Mouse (Mus musculus) gastrocnemius, adult 18-20 months (tissue): Measurements from ENCODE around the gene Mep1a. TPM values are rescaled to one million over a fixed set of nuclear protein-coding genes. Genes with fewer than 3 reads are reported as not detected.
"Not testable (repeated sequence)": the region's sequence is repeated elsewhere in the genome, so short reads cannot be mapped to it uniquely, and the experiment has no call there.

Experiments used
- DNase-seq: peaks from one replicate; pipeline ENCODE4 v3.0.0; 2021; ENCODE audit warnings: low spot score
- long read RNA-seq, 2 experiments: library from polyadenylated mRNA; stranded (forward); transcript quantifications; one replicate each; pipeline ENCODE4 v2.0.0; 2021
- total RNA-seq, 2 experiments: library from RNA; stranded (reverse); gene quantifications; 2 replicates each; pipeline ENCODE4 v1.2.3; 2021

The Mep1a gene
- total RNA-seq = under 1 TPM in 1 of 2 experiments, not detected in 1; 0.18 TPM
- long read RNA-seq, experiment 1 = 0 reads
- long read RNA-seq, experiment 2 = 0 reads

- DNase-seq = no peak
These were observed at the start of gene Mep1a for GRCm38 (mm10) chr17:43502592-43502991. Mep1a (minus strand) TSS chr17:43502812.

- DNase-seq = no peak
These were observed 48.6 kb upstream of the Mep1a start for GRCm38 (mm10) chr17:43551122-43551630.

GRCm38 (mm10) chr17:43544040-43544439 lies 41.4 kb upstream of the Mep1a start:
- no peak for DNase-seq

GRCm38 (mm10) chr17:43543539-43543938 lies 40.9 kb upstream of the Mep1a start, which contains the start of gene Ankrd66:
Ankrd66 (minus strand) TSS chr17:43543639.
- DNase-seq = no peak

- no peak for DNase-seq
These were observed 36.2 kb upstream of the Mep1a start for GRCm38 (mm10) chr17:43538767-43539166.

- DNase-seq = not testable (repeated sequence)
These were observed 34.2 kb upstream of the Mep1a start for GRCm38 (mm10) chr17:43536841-43537240.

GRCm38 (mm10) chr17:43534362-43535222 lies 32.0 kb upstream of the Mep1a start:
- DNase-seq = peak; percentile 22

GRCm38 (mm10) chr17:43531192-43531591 lies 28.6 kb upstream of the Mep1a start:
- DNase-seq = no peak

GRCm38 (mm10) chr17:43530507-43530906 lies 27.9 kb upstream of the Mep1a start:
- DNase-seq = no peak

- no peak for DNase-seq
These were observed 17.6 kb upstream of the Mep1a start for GRCm38 (mm10) chr17:43520166-43520565.

- peak; percentile 53 for DNase-seq
These were observed 16.2 kb upstream of the Mep1a start for GRCm38 (mm10) chr17:43518644-43519409.

GRCm38 (mm10) chr17:43510782-43511181 lies 8.2 kb upstream of the Mep1a start:
- DNase-seq = no peak

- DNase-seq = no peak
These were observed 2.0 kb upstream of the Mep1a start for GRCm38 (mm10) chr17:43504594-43504934.

GRCm38 (mm10) chr17:43503861-43504593 lies 1.4 kb upstream of the Mep1a start:
- DNase-seq = no peak

- DNase-seq = no peak
These were observed 981 bp downstream of the Mep1a start for GRCm38 (mm10) chr17:43501631-43502030.

GRCm38 (mm10) chr17:43501223-43501622 lies 1.4 kb downstream of the Mep1a start:
- no peak for DNase-seq

- no peak for DNase-seq
These were observed 2.1 kb downstream of the Mep1a start for GRCm38 (mm10) chr17:43500513-43500912.

GRCm38 (mm10) chr17:43497521-43497920 lies 5.1 kb downstream of the Mep1a start:
- no peak for DNase-seq

GRCm38 (mm10) chr17:43495502-43495901 lies 7.1 kb downstream of the Mep1a start:
- DNase-seq = no peak

GRCm38 (mm10) chr17:43490371-43490770 lies 12.2 kb downstream of the Mep1a start:
- DNase-seq = not testable (repeated sequence)

- DNase-seq = no peak
These were observed 14.0 kb downstream of the Mep1a start for GRCm38 (mm10) chr17:43488439-43489151.
